Mouse (Mus musculus): ENCODE measurements around the gene Map4k5.

Map4k5 gene

GRCm38 (mm10) chr12:69788380-69788779, 104.6 kb downstream of the Map4k5 start:
- no peak for DNase-seq (ENCODE audit: low spot score)

GRCm38 (mm10) chr12:69785471-69785870, 107.5 kb downstream of the Map4k5 start:
- no peak for DNase-seq (ENCODE audit: low spot score)

GRCm38 (mm10) chr12:69783247-69784025, 109.6 kb downstream of the Map4k5 start:
- DNase-seq (ENCODE audit: low spot score): peak; percentile 28

GRCm38 (mm10) chr12:69781935-69782650, 110.9 kb downstream of the Map4k5 start:
- no peak for DNase-seq (ENCODE audit: low spot score)

GRCm38 (mm10) chr12:69781480-69781879, 111.5 kb downstream of the Map4k5 start:
- no peak for DNase-seq (ENCODE audit: low spot score)

- DNase-seq (ENCODE audit: low spot score): no peak
Measured at GRCm38 (mm10) chr12:69777957-69778356, 115.0 kb downstream of the Map4k5 start.

GRCm38 (mm10) chr12:69777341-69777730, 115.7 kb downstream of the Map4k5 start:
- no peak for DNase-seq (ENCODE audit: low spot score)

DNA sequence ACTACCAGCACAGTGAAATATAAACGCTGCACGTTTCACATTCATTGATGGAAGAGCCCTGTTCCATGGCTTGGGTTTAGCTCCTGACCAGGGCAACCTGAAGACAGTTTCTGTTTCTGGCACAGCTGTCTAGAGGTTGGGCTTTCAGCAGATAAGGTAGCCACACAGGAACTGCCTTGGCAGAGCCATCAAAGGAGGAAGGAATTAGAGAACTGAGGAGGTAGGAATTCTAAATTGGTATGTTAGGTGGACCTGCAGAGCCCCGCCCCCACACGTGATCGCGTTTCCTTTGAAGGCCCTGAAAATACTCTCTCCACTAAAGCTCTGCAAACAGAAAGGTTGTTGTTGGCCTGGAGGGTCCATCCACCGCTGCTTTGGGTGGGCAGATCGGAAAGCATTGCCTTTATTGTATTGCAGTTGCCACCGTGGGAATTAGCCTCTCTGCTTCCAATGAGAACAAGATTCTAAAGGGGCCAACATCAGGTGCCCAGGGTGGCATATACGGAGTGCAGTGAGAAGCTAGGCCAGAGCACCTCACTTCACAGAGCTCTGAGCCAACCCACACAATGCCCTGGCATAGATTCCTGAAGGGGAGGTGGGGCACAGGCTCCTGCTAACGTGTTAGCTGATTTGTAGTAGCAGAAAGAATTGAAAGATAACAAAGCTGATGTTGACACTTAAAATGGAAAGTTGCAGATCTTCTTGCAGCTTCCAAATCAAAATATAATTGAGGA, 116.2 kb downstream of the Map4k5 start:
- DNase-seq (ENCODE audit: low spot score): no peak

DNA sequence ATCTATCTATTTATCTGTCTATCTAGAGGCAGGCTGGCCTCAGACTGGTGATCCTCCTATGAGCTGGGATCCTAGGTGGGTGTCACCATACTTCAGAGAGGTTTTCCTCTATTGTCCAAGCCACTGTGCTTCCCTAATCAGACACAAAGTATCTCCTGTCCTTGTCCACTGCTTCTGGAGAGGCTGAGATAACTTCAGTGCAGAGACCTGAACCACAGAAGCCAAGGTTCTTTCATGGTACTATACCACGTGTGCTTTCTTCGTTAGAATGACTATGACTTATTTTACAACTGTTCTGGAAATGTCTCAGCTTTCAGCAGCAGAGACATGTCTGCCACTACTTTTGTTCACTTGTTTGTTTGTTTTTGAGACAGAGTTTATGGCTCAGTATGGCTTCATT, 124.2 kb downstream of the Map4k5 start:
- no peak for DNase-seq (ENCODE audit: low spot score)

- no peak for DNase-seq (ENCODE audit: low spot score)
Measured at GRCm38 (mm10) chr12:69767476-69768258, 125.3 kb downstream of the Map4k5 start.

DNA sequence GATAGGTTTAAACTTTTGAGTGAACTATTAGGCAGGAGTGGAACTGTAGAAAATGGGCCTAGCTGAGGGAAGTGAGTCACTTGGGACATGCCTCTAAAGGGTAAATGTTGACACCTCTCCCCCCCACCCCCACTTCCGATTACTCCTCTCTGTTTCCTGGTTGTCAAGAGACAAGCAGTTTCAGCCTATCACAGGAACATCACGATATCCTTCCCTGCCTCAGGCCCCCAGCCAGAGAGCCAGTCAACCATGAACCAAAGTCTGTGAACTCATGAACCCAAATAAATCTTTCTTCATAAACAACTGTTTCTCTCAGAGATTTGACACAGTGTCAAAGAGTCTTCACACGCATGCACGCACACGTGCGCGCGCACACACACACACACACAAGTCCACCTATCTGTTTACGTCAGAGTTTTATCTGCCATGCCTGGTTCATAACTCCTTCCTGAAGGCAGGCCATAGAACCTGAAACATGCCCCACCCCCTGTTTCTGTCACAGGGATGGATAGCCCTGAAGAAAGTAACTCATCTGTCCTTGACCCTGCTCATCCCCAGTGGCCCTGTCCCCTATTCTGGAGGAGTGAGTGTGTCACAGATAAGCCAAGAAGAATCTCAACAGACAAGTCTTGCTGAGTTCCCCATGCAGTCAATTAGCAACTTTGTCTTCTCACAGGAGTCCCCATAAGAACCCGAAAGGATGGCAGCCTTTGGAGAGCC, 126.7 kb downstream of the Map4k5 start:
- no peak for DNase-seq (ENCODE audit: low spot score)

DNA sequence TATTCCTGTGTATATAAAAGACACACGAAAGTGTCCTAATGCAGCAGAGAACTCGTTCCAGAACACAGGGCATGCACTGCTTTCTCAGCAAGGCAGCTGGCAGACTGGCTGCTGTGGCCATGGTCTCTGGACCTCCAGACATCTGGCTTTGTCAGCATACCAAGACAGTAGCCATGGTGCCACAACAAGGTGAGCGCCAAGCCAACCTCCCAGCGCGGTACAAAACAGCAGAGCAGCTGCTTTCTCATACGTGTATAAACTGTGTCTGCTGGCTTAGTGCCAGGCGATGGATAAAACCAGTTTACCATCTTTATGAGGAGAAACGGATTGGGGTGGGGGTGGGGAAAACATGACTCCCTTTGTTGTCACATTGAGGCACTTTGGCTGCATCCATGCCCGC, 127.5 kb downstream of the Map4k5 start:
- DNase-seq (ENCODE audit: low spot score): no peak

DNA sequence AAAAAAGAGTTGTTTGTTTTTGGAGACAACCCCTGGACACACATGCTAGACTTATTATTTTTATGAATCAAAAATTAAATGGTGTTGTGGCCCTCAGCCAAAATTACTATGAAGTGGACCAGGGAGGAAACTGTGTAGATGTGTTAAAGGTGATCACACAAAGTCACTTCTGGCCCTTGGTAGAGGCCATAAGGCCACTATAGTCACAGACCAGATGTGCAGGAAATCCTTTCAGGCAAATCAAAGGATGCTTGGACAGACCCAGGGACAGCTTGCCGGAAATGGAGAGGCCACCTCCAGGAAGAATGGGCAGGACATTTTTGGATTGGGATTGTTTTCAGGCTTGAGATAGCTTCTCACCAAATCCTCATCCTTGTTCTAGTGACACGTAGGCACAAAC, 131.4 kb downstream of the Map4k5 start:
- DNase-seq (ENCODE audit: low spot score): no peak

DNA sequence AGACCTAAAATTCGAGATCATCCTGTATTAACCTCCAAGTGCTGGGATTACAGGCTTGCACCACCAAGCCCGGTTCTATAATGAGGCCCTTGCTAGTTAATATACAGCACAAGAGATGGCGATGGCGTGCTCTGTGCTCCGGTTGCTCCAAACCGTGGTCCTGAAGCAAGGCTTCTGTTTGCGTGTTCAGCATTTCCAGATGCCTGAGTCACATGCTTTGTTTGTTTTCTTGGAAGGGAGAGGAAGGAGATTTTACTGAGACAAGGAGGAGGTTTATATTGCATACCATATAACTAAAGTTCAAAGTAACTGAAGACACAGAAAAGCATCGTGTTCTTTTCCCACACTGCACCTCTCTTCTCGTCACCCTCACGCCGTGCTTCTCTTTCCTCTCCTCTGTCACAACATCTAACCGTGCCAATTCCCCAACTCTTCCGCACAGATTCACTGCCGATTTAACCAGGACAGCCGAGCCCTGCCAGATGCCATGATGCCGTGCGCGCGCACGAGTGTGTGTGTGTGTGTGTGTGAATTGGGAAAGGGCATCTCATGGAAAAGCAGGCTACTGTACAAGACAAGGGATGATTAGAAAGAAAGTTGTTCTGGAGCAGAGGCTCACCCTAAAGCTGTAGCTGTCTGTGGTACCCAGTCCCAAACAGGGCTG, 132.1 kb downstream of the Map4k5 start:
- DNase-seq (ENCODE audit: low spot score): no peak

GRCm38 (mm10) chr12:69760014-69760413, 133.0 kb downstream of the Map4k5 start:
- no peak for DNase-seq (ENCODE audit: low spot score)

DNA sequence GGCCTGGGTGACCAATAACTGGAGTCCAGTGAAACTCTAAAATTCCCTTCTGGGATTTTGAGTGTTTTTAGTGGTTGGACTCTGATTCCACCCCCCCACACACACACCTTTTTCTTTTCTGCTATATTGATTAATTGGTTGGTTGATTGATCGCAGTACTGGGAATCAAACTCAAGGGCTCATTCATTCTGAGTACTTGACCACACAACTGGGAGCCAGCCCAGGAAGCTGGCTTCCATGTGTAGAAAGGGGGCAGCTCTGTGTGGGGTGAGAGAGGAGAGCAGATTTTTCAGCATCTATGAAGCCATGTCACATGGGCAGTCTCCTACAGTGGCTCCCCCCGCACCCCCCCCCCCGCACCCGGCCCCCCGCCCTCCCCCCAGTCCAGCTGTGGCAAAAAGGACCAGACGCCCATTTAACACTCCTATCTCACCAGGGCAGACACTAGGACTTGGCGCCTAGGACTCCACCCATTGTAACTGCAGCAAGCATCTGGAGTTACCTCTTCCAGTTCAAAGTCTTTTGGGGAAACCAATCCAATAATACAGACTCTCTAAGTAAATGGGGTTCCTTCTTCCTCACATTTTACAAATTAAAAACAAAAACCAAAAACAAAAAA, 133.6 kb downstream of the Map4k5 start:
- DNase-seq (ENCODE audit: low spot score): no peak

DNA sequence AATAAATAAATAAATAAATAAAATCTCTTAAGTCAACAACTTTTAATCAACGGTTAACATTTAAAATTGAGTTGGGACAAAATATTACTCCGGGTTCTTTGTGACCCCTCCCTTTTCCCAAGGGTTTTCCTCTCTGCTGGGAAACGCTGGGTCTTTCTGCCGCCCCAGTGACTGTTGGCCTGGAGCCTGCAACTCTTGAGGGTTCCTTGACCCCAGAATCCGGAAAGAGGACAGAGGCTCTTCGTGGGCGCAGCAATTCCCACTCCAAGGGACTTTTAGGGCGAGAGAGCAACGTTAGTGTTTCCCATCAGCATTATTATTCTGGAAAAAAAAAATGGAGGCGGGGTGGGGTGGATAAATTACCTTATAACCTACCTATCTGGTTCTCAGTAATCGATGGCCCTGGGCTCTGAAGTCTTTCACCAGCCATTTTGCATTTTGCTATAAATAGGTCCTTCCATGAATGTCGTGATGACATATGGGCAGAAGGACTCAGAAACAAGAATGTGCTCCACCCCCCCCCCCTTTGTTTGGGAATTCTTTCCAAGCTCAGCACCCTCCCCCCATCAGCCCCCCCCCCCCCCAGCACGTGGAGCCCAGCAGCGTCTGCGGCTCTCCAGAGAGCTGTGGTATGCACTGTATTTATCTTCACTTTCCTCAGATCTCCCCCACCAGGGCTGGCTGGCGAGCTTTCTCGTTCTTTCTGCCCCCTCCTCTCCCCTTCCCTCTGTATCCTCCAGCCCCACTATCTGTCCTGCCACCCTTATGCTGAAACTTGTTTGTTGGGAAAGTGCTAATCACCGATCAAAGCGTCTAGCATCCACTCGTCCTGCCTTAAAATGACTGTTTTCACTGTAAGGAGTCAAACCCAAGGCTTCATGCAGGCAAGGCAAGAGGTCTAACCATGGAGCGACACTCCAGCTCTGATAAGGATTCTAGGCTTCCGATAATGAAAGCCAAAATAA, 134.5 kb downstream of the Map4k5 start:
- peak; percentile 51 for DNase-seq (ENCODE audit: low spot score)

- DNase-seq (ENCODE audit: low spot score): peak; percentile 92
Measured at GRCm38 (mm10) chr12:69757418-69758141, 135.4 kb downstream of the Map4k5 start.

All from embryo, embryonic 10 days (tissue).